Mouse (Mus musculus): Measurements from ENCODE around the gene Gm21783. TPM values are rescaled to one million over a fixed set of nuclear protein-coding genes. Genes with fewer than 3 reads are reported as not detected.
"Not testable (repeated sequence)": the region's sequence is repeated elsewhere in the genome, so short reads cannot be mapped to it uniquely, and the experiment has no call there.

Gm21783 gene
- total RNA-seq (2015) (not detected in 2 replicates), total RNA-seq (2017) (not detected in 2 replicates)

DNA sequence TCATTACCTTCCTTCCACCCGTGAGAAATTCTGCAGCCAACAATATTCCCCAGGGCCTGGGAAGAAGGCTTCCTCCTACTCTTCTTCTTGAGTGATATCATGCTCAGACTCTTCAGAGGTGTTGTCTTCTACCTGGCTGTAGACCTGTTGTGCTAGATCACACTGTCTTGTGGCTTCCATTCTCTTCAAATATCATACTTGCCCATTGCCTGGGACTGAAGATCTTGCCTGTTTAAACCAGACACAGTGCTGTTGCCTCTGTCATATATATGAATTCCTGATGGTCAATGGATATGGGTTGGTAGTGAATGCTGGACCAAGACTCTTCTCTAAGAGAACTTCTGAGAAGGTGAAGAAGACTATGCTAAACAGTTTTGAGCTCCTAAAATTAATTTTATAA is at the start of gene Gm21783:
Gm21783 (minus strand) TSS at position 101 of the 400 bp plus-strand sequence.
- not testable (repeated sequence) for ATAC-seq (replicated peaks; ENCODE audit: poor library complexity)

All from megakaryocyte progenitor cell, adult 5-6 weeks (primary cell).